Mouse (Mus musculus) lung, embryonic 16.5 days (tissue): ENCODE data around the gene AC124108.1. TPM values are rescaled to one million over a fixed set of nuclear protein-coding genes. Genes with fewer than 3 reads are reported as not detected.

Source experiments
- ATAC-seq: fragments of 200-750 bp; cut with Nextera tagmentation; 2 replicates; pipeline ENCODE4 v1.8.0; 2017; ENCODE audit warnings: low read depth, mild to moderate bottlenecking, moderate library complexity
- H3K27ac ChIP-seq: fragments of 300-500 bp; sonication (generic); 2 replicates; pipeline ENCODE4 v1.5.1; 2014; ENCODE audit warnings: mild to moderate bottlenecking, control low read depth, low read length
- H3K27me3 ChIP-seq: fragments of 300-500 bp; sonication (generic); 2 replicates; pipeline ENCODE4 v1.6.1; 2014; ENCODE audit warnings: low read depth, low read length, mixed read lengths; ENCODE audit not compliant: control insufficient read depth, insufficient read depth
- H3K36me3 ChIP-seq: fragments of 300-500 bp; sonication (generic); 2 replicates; pipeline ENCODE4 v1.6.1; 2014; ENCODE audit warnings: low read length; ENCODE audit not compliant: control insufficient read depth, insufficient read depth
- H3K4me1 ChIP-seq: fragments of 300-500 bp; sonication (generic); replicated peaks from 2 replicates; pipeline ENCODE4 v1.6.1; 2014; ENCODE audit warnings: low read length, mixed read lengths; ENCODE audit not compliant: control insufficient read depth, insufficient read depth
- H3K4me2 ChIP-seq: fragments of 300-500 bp; sonication (generic); 2 replicates; pipeline ENCODE4 v1.6.1; 2014; ENCODE audit warnings: low read depth, low read length, control low read depth
- H3K4me3 ChIP-seq: fragments of 300-500 bp; sonication (generic); 2 replicates; pipeline ENCODE4 v1.5.1; 2014; ENCODE audit warnings: mild to moderate bottlenecking, low read length, control low read depth
- H3K9ac ChIP-seq: fragments of 300-500 bp; sonication (generic); 2 replicates; pipeline ENCODE4 v1.6.1; 2014; ENCODE audit warnings: low read length, control low read depth
- H3K9me3 ChIP-seq: fragments of 300-500 bp; sonication (generic); 2 replicates; pipeline ENCODE4 v1.6.1; 2016; ENCODE audit warnings: low read length; ENCODE audit not compliant: control insufficient read depth
- WGBS: fragments of 180-500 bp; shearing (Covaris S2); extraction: QIAGEN DNeasy Blood & Tissue Kit; methylation state at CpG from one replicate; pipeline ENCODE4 v1.1.7; 2014; 5-methylcytosine and 5-hydroxymethylcytosine counted together
- polyA plus RNA-seq: library from polyadenylated mRNA; unstranded; fragments of >200 nt; fragmentation: Nextera tagmentation; extraction: Ambion mirVana; gene quantifications from 2 replicates; pipeline ENCODE4 v1.2.1, GENCODE M21; 2015

Gene AC124108.1
- polyA plus RNA-seq = 0.50 and 0.63 TPM in 2 replicates

GRCm38 (mm10) chr1:132191093-132191785 is at the start of gene AC124108.1, which contains the start of gene Lemd1:
AC124108.1 (plus strand) TSS chr1:132191457.
Lemd1 (plus strand) TSS chr1:132191431.
- peak within 1 kb of the TSS; percentile 61 for H3K4me3 ChIP-seq
- peaks cover 47% of the 10 kb centered on the region for H3K27me3 ChIP-seq
- H3K9ac ChIP-seq = peak within 1 kb of the TSS; percentile 62
- no peaks in the 10 kb centered on the region for H3K9me3 ChIP-seq
- peak within 1 kb of the TSS; percentile 90 for H3K4me2 ChIP-seq
- WGBS = under 1% methylated on average over 29 of the region's 34 CpGs
- peaks cover 23% of the 10 kb centered on the region for H3K4me1 ChIP-seq
- ATAC-seq = no peak
- no peaks in the 10 kb centered on the region for H3K36me3 ChIP-seq
- peak within 1 kb of the TSS; percentile 83 for H3K27ac ChIP-seq

GRCm38 (mm10) chr1:132141753-132142152 is 49.5 kb upstream of the AC124108.1 start:
- Histone ChIP-seq H3K36me3 (no peaks in the 10 kb centered on the region), H3K4me3 (no peak overlapping the region), H3K4me1 (peaks cover 11% of the 10 kb centered on the region), H3K27me3 (no peaks in the 10 kb centered on the region), H3K27ac (no peak overlapping the region), H3K9ac (no peak overlapping the region), H3K4me2 (no peak overlapping the region), H3K9me3 (no peaks in the 10 kb centered on the region)
- 58% methylated on average over 13 of the region's 13 CpGs for WGBS
- no peak for ATAC-seq

- Histone ChIP-seq H3K27ac (no peak overlapping the region), H3K4me3 (no peak overlapping the region), H3K36me3 (no peaks in the 10 kb centered on the region), H3K27me3 (no peaks in the 10 kb centered on the region), H3K4me1 (peaks cover 3% of the 10 kb centered on the region), H3K9me3 (no peaks in the 10 kb centered on the region), H3K4me2 (no peak overlapping the region), H3K9ac (no peak overlapping the region)
- no peak for ATAC-seq
- WGBS = 37% methylated on average over 5 of the region's 5 CpGs
These were observed 48.2 kb upstream of the AC124108.1 start for GRCm38 (mm10) chr1:132143079-132143478.

- H3K36me3 ChIP-seq = no peaks in the 10 kb centered on the region
- H3K9ac ChIP-seq = no peak overlapping the region
- no peaks in the 10 kb centered on the region for H3K4me1 ChIP-seq
- H3K4me2 ChIP-seq = no peak overlapping the region
- H3K27ac ChIP-seq = no peak overlapping the region
- no peak overlapping the region for H3K4me3 ChIP-seq
- H3K9me3 ChIP-seq = no peaks in the 10 kb centered on the region
- WGBS = 62% methylated on average over 4 of the region's 4 CpGs
- ATAC-seq = no peak
- no peaks in the 10 kb centered on the region for H3K27me3 ChIP-seq
These were observed 47.5 kb upstream of the AC124108.1 start for GRCm38 (mm10) chr1:132143730-132144129.

GRCm38 (mm10) chr1:132144223-132144622 is 47.0 kb upstream of the AC124108.1 start:
- Histone ChIP-seq H3K4me1 (no peaks in the 10 kb centered on the region), H3K27me3 (no peaks in the 10 kb centered on the region), H3K36me3 (no peaks in the 10 kb centered on the region), H3K9me3 (no peaks in the 10 kb centered on the region), H3K4me2 (no peak overlapping the region), H3K27ac (no peak overlapping the region), H3K9ac (no peak overlapping the region), H3K4me3 (no peak overlapping the region)
- WGBS = 31% methylated on average over 2 of the region's 2 CpGs
- ATAC-seq = no peak

GRCm38 (mm10) chr1:132144837-132145236 is 46.4 kb upstream of the AC124108.1 start:
- no peak overlapping the region for H3K27ac ChIP-seq
- H3K4me1 ChIP-seq = peaks cover 2% of the 10 kb centered on the region
- ATAC-seq = no peak

GRCm38 (mm10) chr1:132145973-132146685 is 45.1 kb upstream of the AC124108.1 start:
- H3K27ac ChIP-seq = no peak overlapping the region
- peaks cover 10% of the 10 kb centered on the region for H3K4me1 ChIP-seq
- H3K27me3 ChIP-seq = no peaks in the 10 kb centered on the region
- no peaks in the 10 kb centered on the region for H3K36me3 ChIP-seq
- peak; percentile 37; the same call in 1 of the 2 replicates for ATAC-seq
- no peak overlapping the region for H3K4me2 ChIP-seq
- no peaks in the 10 kb centered on the region for H3K9me3 ChIP-seq
- H3K4me3 ChIP-seq = no peak overlapping the region
- no peak overlapping the region for H3K9ac ChIP-seq
- 69% methylated on average over 8 of the region's 8 CpGs for WGBS

More at GRCm38 (mm10) chr1:132144837-132145236, 46.4 kb upstream of the AC124108.1 start:
- Histone ChIP-seq H3K27me3 (no peaks in the 10 kb centered on the region), H3K36me3 (no peaks in the 10 kb centered on the region), H3K9ac (no peak overlapping the region), H3K4me3 (no peak overlapping the region), H3K4me2 (no peak overlapping the region), H3K9me3 (no peaks in the 10 kb centered on the region)
- WGBS = 81% methylated on average over 3 of the region's 3 CpGs

- H3K27me3 ChIP-seq = no peaks in the 10 kb centered on the region
- H3K9me3 ChIP-seq = no peaks in the 10 kb centered on the region
- H3K4me2 ChIP-seq = no peak overlapping the region
- ATAC-seq = no peak
- 66% methylated on average over 2 of the region's 2 CpGs for WGBS
- H3K4me1 ChIP-seq = peaks cover 12% of the 10 kb centered on the region
- H3K9ac ChIP-seq = no peak overlapping the region
- H3K4me3 ChIP-seq = no peak overlapping the region
- H3K27ac ChIP-seq = no peak overlapping the region
- no peaks in the 10 kb centered on the region for H3K36me3 ChIP-seq
These were observed 41.8 kb upstream of the AC124108.1 start for GRCm38 (mm10) chr1:132149410-132149809.

- Histone ChIP-seq H3K36me3 (no peaks in the 10 kb centered on the region), H3K27ac (peak overlapping the region; percentile 32; the same call in 1 of the 2 replicates), H3K9ac (no peak overlapping the region), H3K4me1 (peaks cover 12% of the 10 kb centered on the region), H3K4me3 (no peak overlapping the region), H3K4me2 (no peak overlapping the region), H3K9me3 (no peaks in the 10 kb centered on the region), H3K27me3 (no peaks in the 10 kb centered on the region)
- WGBS = 32% methylated on average over 1 of the region's 1 CpGs
- peak; percentile 49 for ATAC-seq
These were observed 41.1 kb upstream of the AC124108.1 start for GRCm38 (mm10) chr1:132150171-132150570.
